Mouse (Mus musculus) cerebellum, adult 2 months (tissue): ENCODE data around the gene Spred2.

Experiments
- CTCF ChIP-seq: fragments of 200-500 bp; IDR thresholded peaks from 2 replicates; pipeline ENCODE4 v1.5.1; 2011; ENCODE audit warnings: low read depth, mild to moderate bottlenecking, control low read depth, low read length, moderate library complexity, borderline replicate concordance; ENCODE audit not compliant: insufficient read depth
- POLR2A ChIP-seq: fragments of 200-500 bp; IDR thresholded peaks from 2 replicates; pipeline ENCODE4 v1.6.1; 2011; ENCODE audit warnings: low read length, control low read depth, borderline replicate concordance; ENCODE audit not compliant: insufficient read depth

GRCm38 (mm10) chr11:19941978-19942377 is 17.8 kb downstream of the Spred2 start:
- TF ChIP-seq POLR2A (no peak), CTCF (no peak)
